Mouse (Mus musculus): ENCODE measurements around the gene Cox6b1.

The Cox6b1 gene

GRCm38 (mm10) chr7:30625530-30626384 lies at the start of gene Cox6b1:
TSS of gene Cox6b1 (minus strand) at chr7:30626151.
- DNase-seq (ENCODE audit: low read depth, low spot score), result peak; percentile 83

GRCm38 (mm10) chr7:30671480-30671879 lies 45.5 kb upstream of the Cox6b1 start, which contains the start of gene Pmis2:
TSS of gene Pmis2 (minus strand) at chr7:30671605.
- DNase-seq (ENCODE audit: low read depth, low spot score), result no peak

- no peak for DNase-seq (ENCODE audit: low read depth, low spot score)
These were observed 43.3 kb upstream of the Cox6b1 start for GRCm38 (mm10) chr7:30669229-30669628.

GRCm38 (mm10) chr7:30665321-30665720 lies 39.4 kb upstream of the Cox6b1 start:
- no peak for DNase-seq (ENCODE audit: low read depth, low spot score)

GRCm38 (mm10) chr7:30664529-30665200 lies 38.7 kb upstream of the Cox6b1 start, which contains the start of gene Haus5:
TSS of gene Haus5 (minus strand) at chr7:30664994.
- DNase-seq (ENCODE audit: low read depth, low spot score), result peak; percentile 88

- peak; percentile 98 for DNase-seq (ENCODE audit: low read depth, low spot score)
These were observed 23.9 kb upstream of the Cox6b1 start, which contains the start of gene Rbm42 for GRCm38 (mm10) chr7:30649591-30650540. TSS of gene Rbm42 (minus strand) at chr7:30650317.

- DNase-seq (ENCODE audit: low read depth, low spot score), result no peak
These were observed 13.1 kb upstream of the Cox6b1 start for GRCm38 (mm10) chr7:30639083-30639482.

- DNase-seq (ENCODE audit: low read depth, low spot score), result no peak
These were observed 10.4 kb upstream of the Cox6b1 start for GRCm38 (mm10) chr7:30636395-30636794.

GRCm38 (mm10) chr7:30635752-30636151 lies 9.8 kb upstream of the Cox6b1 start, which contains the start of gene Etv2:
TSS of gene Etv2 (minus strand) at chr7:30635852.
- no peak for DNase-seq (ENCODE audit: low read depth, low spot score)

GRCm38 (mm10) chr7:30634621-30635020 lies 8.7 kb upstream of the Cox6b1 start:
- no peak for DNase-seq (ENCODE audit: low read depth, low spot score)

- no peak for DNase-seq (ENCODE audit: low read depth, low spot score)
These were observed 7.9 kb upstream of the Cox6b1 start for GRCm38 (mm10) chr7:30633762-30634412.

- no peak for DNase-seq (ENCODE audit: low read depth, low spot score)
These were observed 3.1 kb upstream of the Cox6b1 start for GRCm38 (mm10) chr7:30629013-30629412.

- no peak for DNase-seq (ENCODE audit: low read depth, low spot score)
These were observed 696 bp upstream of the Cox6b1 start for GRCm38 (mm10) chr7:30626647-30627046.

GRCm38 (mm10) chr7:30619202-30619601 lies 6.7 kb downstream of the Cox6b1 start:
- DNase-seq (ENCODE audit: low read depth, low spot score), result no peak

GRCm38 (mm10) chr7:30618658-30619057 lies 7.3 kb downstream of the Cox6b1 start:
- DNase-seq (ENCODE audit: low read depth, low spot score), result no peak

GRCm38 (mm10) chr7:30615049-30615760 lies 10.7 kb downstream of the Cox6b1 start:
- DNase-seq (ENCODE audit: low read depth, low spot score), result no peak

- no peak for DNase-seq (ENCODE audit: low read depth, low spot score)
These were observed 11.5 kb downstream of the Cox6b1 start for GRCm38 (mm10) chr7:30614454-30614853.

- no peak for DNase-seq (ENCODE audit: low read depth, low spot score)
These were observed 12.3 kb downstream of the Cox6b1 start for GRCm38 (mm10) chr7:30613529-30614112.

- DNase-seq (ENCODE audit: low read depth, low spot score), result no peak
These were observed 13.1 kb downstream of the Cox6b1 start, which contains the start of gene Upk1a for GRCm38 (mm10) chr7:30612654-30613402. TSS of gene Upk1a (minus strand) at chr7:30612847.
